Mouse (Mus musculus): ENCODE measurements around the gene Bsx.

The Bsx gene

GRCm38 (mm10) chr9:40889389-40889788, 15.5 kb downstream of the Bsx start:
- no peak for DNase-seq (ENCODE audit: low spot score)

GRCm38 (mm10) chr9:40892456-40892855, 18.5 kb downstream of the Bsx start:
- DNase-seq (ENCODE audit: low spot score), result no peak

DNA sequence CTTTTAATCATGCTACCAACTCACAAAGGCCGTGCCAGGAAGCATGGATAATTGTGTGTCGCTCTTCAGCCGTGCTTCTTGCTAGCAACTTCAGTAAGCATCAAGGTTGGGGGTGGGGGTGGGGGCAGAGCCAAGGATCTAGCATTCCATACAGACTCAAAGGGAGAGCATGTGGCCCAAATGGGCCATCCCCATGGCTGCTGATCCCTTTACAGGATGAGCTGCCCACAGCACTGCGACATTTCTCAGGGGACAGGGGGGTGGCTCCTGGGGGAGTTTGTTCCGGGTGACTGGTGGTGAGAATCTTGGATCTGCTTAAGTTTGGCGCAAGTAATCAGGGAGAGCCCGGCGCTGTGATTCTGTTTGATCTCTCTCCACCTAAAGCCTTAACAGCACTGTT, 33.5 kb downstream of the Bsx start:
- DNase-seq (ENCODE audit: low spot score), result no peak

DNA sequence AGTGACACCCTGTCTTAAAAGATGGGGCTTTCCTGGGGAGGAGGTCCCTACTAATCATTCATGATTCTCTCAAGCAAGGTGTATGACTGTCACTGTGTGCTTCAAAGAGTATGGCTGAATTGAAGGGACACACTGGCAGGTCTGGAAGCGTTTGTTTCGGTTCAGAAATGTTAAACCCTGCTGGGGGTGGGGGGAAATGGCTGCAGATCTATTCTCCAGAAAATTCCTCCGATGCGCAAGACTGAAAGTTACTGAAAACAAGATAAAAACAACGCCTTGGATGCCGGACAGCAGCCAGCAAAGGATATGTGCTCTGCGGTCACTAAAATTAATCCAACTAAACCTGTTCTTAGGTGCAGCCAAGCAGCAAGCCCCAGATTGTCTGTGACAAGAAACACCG, 34.5 kb downstream of the Bsx start:
- no peak for DNase-seq (ENCODE audit: low spot score)

- DNase-seq (ENCODE audit: low spot score), result no peak
Measured at GRCm38 (mm10) chr9:40908915-40909314, 35.0 kb downstream of the Bsx start.

DNA sequence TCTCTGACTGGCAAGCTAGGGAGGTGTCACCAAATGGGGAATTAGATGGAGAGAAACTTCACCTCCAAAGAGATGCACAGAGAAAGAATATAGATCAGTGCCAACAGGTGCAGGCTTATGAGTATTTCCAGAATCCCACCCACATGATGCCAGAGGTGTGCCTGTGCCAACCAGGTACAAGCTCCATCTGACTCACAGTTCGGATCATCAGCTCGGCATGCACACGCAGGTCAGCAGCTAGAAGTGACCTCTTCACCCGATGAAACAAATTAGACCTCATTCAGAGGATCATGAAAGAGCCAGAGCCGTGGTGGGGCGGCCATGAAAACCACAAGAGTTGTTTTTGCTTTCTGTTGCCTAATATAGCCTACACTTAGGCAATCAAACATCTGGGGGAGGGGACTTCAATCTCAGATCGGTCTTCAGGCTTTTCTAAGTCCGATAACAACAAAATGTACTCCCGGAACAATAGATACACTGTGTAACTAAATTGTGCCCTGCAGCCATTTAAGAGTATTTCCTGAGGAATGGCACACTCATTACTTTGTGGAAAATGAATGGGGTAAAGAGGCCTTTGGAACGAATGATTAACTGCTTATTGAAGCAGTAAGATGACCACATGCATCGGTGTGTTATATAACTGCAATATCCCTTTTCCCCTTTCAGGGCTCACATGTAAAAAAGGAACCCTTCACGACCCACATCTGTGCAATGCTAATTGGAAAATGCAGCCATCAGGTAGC, 44.1 kb downstream of the Bsx start:
- DNase-seq (ENCODE audit: low spot score), result no peak

DNA sequence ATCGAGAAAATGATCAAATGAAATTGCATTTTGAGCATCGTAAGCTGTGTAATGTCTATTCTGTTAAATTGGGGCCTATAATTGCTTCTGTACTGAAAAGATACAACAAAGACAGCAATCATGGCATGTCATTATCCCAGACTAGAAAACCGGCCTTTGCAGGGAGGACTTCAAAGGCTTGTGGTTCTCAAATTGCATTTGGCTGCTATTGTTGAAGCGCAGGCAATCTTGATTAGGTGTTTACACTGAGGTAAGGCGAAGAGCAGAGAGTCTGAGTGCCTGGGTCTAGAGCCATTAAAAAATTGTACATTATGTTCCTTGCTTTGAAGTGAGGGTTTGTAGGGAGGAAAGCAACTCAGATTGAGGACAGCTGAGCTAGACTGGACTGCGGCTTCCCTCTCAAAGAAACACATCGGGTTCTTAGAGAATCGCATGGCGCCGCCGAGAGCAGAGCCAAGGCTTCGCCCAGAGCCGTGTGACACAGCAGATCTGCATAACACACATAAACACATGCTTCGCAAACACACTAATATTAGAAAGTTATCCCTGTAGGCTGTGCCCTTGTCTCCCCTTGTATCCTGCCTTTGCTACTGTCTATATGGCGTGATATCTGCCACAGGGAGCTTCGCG, 53.5 kb downstream of the Bsx start:
- DNase-seq (ENCODE audit: low spot score), result no peak
